Mouse (Mus musculus) spleen, adult 12 weeks (tissue): ENCODE data around the gene Shtn1.
A peak's percentile ranks its signal among the peaks of the same experiment; 100 is the strongest.

Experiments used
- DNase-seq: peaks from one replicate; pipeline ENCODE4 v3.0.0; 2022; ENCODE audit warnings: low spot score

Shtn1 gene

GRCm38 (mm10) chr19:58970826-58971225, 105.1 kb downstream of the Shtn1 start:
- DNase-seq: no peak

GRCm38 (mm10) chr19:58968731-58969506, 107.0 kb downstream of the Shtn1 start:
- DNase-seq: no peak

- DNase-seq: no peak
Observed at GRCm38 (mm10) chr19:58963011-58963410, 112.9 kb downstream of the Shtn1 start.

- no peak for DNase-seq
Observed at GRCm38 (mm10) chr19:58954779-58955178, 121.1 kb downstream of the Shtn1 start.

GRCm38 (mm10) chr19:58952236-58952635, 123.7 kb downstream of the Shtn1 start:
- DNase-seq: no peak

GRCm38 (mm10) chr19:58951521-58951920, 124.4 kb downstream of the Shtn1 start:
- DNase-seq: no peak

GRCm38 (mm10) chr19:58945959-58946358, 129.9 kb downstream of the Shtn1 start:
- no peak for DNase-seq

- peak; percentile 74 for DNase-seq
Observed at GRCm38 (mm10) chr19:58942841-58943828, 132.8 kb downstream of the Shtn1 start, which contains the start of the genes Eno4 and Hspa12a. TSS of gene Eno4 (plus strand) at chr19:58943425. TSS of gene Hspa12a (minus strand) at chr19:58943654.

- DNase-seq: no peak
Observed at GRCm38 (mm10) chr19:58933062-58933461, 142.8 kb downstream of the Shtn1 start.

GRCm38 (mm10) chr19:58931081-58931800, 144.7 kb downstream of the Shtn1 start:
- DNase-seq: no peak
